Mouse (Mus musculus) bone marrow macrophage, adult 2 months (primary cell): ENCODE measurements around the gene Ppm1g. TPM values are rescaled to one million over a fixed set of nuclear protein-coding genes. Genes with fewer than 3 reads are reported as not detected.

Experiments used
- H3K27ac ChIP-seq: 2 replicates; pipeline ENCODE4 v1.5.1; 2012; ENCODE audit warnings: low read depth, low read length; ENCODE audit not compliant: insufficient read depth
- H3K4me1 ChIP-seq: 2 replicates; pipeline ENCODE4 v1.6.1; 2012; ENCODE audit warnings: low read length; ENCODE audit not compliant: control insufficient read depth, insufficient read depth
- H3K4me3 ChIP-seq: 2 replicates; pipeline ENCODE4 v1.5.1; 2012; ENCODE audit warnings: mild to moderate bottlenecking, low read length, moderate library complexity; ENCODE audit not compliant: insufficient read depth
- CTCF ChIP-seq: IDR thresholded peaks from 2 replicates; pipeline ENCODE4 v1.5.1; 2012; ENCODE audit warnings: low read depth, mild to moderate bottlenecking, low read length, moderate library complexity
- POLR2A ChIP-seq: IDR thresholded peaks from 2 replicates; pipeline ENCODE4 v1.6.1; 2012; ENCODE audit warnings: mild to moderate bottlenecking, low read depth, low read length, borderline replicate concordance
- polyA plus RNA-seq: library from polyadenylated mRNA; stranded (reverse); fragments of >200 nt; gene quantifications from 2 replicates; pipeline ENCODE4 v1.2.4, GENCODE M21; 2012; ENCODE audit not compliant: missing spikeins, insufficient read depth, insufficient read length

Gene Ppm1g
- polyA plus RNA-seq = 61.2 and 67.7 TPM in 2 replicates

GRCm38 (mm10) chr5:31220448-31221303 is at the start of gene Ppm1g:
TSS of gene Ppm1g (minus strand) at chr5:31220687.
- Histone ChIP-seq H3K4me3 (peak within 1 kb of the TSS; percentile 98), H3K27ac (peak within 1 kb of the TSS; percentile 82), H3K4me1 (peaks cover 6% of the 10 kb centered on the region)
- peak; percentile 70; the same call in 1 of the 2 replicates for TF ChIP-seq POLR2A
- no peak for TF ChIP-seq CTCF

GRCm38 (mm10) chr5:31267686-31268085 is 47.2 kb upstream of the Ppm1g start:
- no peak overlapping the region for H3K4me3 ChIP-seq
- TF ChIP-seq POLR2A (no peak), CTCF (no peak)

GRCm38 (mm10) chr5:31266101-31266500 is 45.6 kb upstream of the Ppm1g start:
- no peak overlapping the region for H3K27ac ChIP-seq
- TF ChIP-seq POLR2A (no peak), CTCF (no peak)
- H3K4me3 ChIP-seq = no peak overlapping the region
- H3K4me1 ChIP-seq = 0 out of 2 replicates have a peak, but pooled peaks cover 2% of the 10 kb centered on the region

More at GRCm38 (mm10) chr5:31267686-31268085, 47.2 kb upstream of the Ppm1g start:
- Histone ChIP-seq H3K27ac (no peak overlapping the region), H3K4me1 (0 out of 2 replicates have a peak, but pooled peaks cover 2% of the 10 kb centered on the region)

GRCm38 (mm10) chr5:31257616-31258015 is 37.1 kb upstream of the Ppm1g start:
- no peak overlapping the region for H3K4me3 ChIP-seq
- H3K4me1 ChIP-seq = peaks cover 34% of the 10 kb centered on the region
- TF ChIP-seq POLR2A (no peak), CTCF (no peak)
- no peak overlapping the region for H3K27ac ChIP-seq

- Histone ChIP-seq H3K27ac (peak overlapping the region; percentile 1; the same call in 1 of the 2 replicates), H3K4me1 (peaks cover 34% of the 10 kb centered on the region), H3K4me3 (no peak overlapping the region)
- TF ChIP-seq POLR2A (no peak), CTCF (no peak)
These were observed 35.5 kb upstream of the Ppm1g start for GRCm38 (mm10) chr5:31255971-31256370.

- Histone ChIP-seq H3K4me1 (peaks cover 34% of the 10 kb centered on the region), H3K27ac (no peak overlapping the region), H3K4me3 (no peak overlapping the region)
- TF ChIP-seq POLR2A (no peak), CTCF (no peak)
These were observed 34.9 kb upstream of the Ppm1g start for GRCm38 (mm10) chr5:31255381-31255780.

- TF ChIP-seq CTCF = no peak
- TF ChIP-seq POLR2A = no peak
- H3K27ac ChIP-seq = peak overlapping the region; percentile 49
- H3K4me1 ChIP-seq = peaks cover 34% of the 10 kb centered on the region
- H3K4me3 ChIP-seq = no peak overlapping the region
These were observed 34.4 kb upstream of the Ppm1g start for GRCm38 (mm10) chr5:31254901-31255300.

GRCm38 (mm10) chr5:31254452-31254851 is 34.0 kb upstream of the Ppm1g start:
- no peak for TF ChIP-seq POLR2A
- TF ChIP-seq CTCF = no peak
- H3K27ac ChIP-seq = peak overlapping the region; percentile 49
- H3K4me3 ChIP-seq = peak overlapping the region; percentile 1; the same call in 1 of the 2 replicates
- peaks cover 34% of the 10 kb centered on the region for H3K4me1 ChIP-seq

- H3K27ac ChIP-seq = peak overlapping the region; percentile 49
- TF ChIP-seq POLR2A = no peak
- TF ChIP-seq CTCF = no peak
- H3K4me3 ChIP-seq = peak overlapping the region; percentile 3; the same call in 1 of the 2 replicates
These were observed 33.3 kb upstream of the Ppm1g start for GRCm38 (mm10) chr5:31253806-31254205.

More at GRCm38 (mm10) chr5:31253806-31254205, 33.3 kb upstream of the Ppm1g start:
- H3K4me1 ChIP-seq = peaks cover 34% of the 10 kb centered on the region
